Mouse (Mus musculus): Measurements from ENCODE around the gene Atp2c2. TPM values are rescaled to one million over a fixed set of nuclear protein-coding genes. Genes with fewer than 3 reads are reported as not detected.

Atp2c2 gene
- total and polyA plus RNA-seq, 3 experiments = 0.07 to 0.59 TPM; not detected in 1

GRCm38 (mm10) chr8:119798965-119799264 lies 99.1 kb downstream of the Atp2c2 start:
- Histone ChIP-seq H3K79me2 (replicated peaks; ENCODE audit: control insufficient read depth, insufficient read depth, low read length) (no peaks in the 10 kb centered on the region), H3K4me1 (ENCODE audit: control insufficient read depth, insufficient read depth, low read length) (no peaks in the 10 kb centered on the region; the same call in 1 of the 2 replicates), H3K4me3 (no peak overlapping the region), H3K27ac (peak overlapping the region; percentile 26), H3K36me3 (ENCODE audit: control insufficient read depth, insufficient read depth, low read length) (no peaks in the 10 kb centered on the region), H3K27me3 (ENCODE audit: control insufficient read depth, insufficient read depth, low read length) (no peaks in the 10 kb centered on the region), H3K9ac (ENCODE audit: low read depth, low read length) (no peak overlapping the region)
- intact Hi-C loops (cut with DNase I) = no loop called here
- TF ChIP-seq EP300 (IDR thresholded peaks at IDR 0.05; ENCODE audit: insufficient read depth, low read depth, low read length) (no peak), POLR2A (IDR thresholded peaks at IDR 0.05; ENCODE audit: insufficient read depth, low read depth, low read length) (no peak), CTCF (IDR thresholded peaks at IDR 0.05) (no peak)
- WGBS = 54% methylated on average over 2 of the region's 2 CpGs
- DNase-seq = peak in 1 of 2 experiments; percentile 51

DNA sequence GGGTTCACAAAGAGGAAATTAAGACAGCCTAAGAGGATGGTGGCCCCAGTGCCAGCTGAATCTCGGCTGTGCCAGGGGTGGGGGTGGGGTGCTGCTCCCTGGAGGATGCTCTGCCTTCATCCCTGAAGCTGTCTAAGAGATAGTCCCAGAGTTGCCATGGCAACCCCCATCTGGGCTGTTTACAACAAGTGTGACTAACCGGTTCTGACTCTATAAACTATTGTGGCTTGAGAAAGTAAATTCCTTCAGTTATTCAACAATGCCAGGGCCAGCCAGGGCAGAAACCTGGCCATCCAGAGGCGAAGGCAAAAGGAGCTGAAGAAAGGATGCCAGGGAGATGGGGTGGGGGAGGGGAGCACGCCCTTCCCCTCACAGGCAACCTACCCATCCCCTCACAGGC lies 101.4 kb downstream of the Atp2c2 start:
- H3K79me2 ChIP-seq (replicated peaks; ENCODE audit: control insufficient read depth, insufficient read depth, low read length) = no peaks in the 10 kb centered on the region

GRCm38 (mm10) chr8:119802592-119802991 lies 102.8 kb downstream of the Atp2c2 start:
- H3K4me1 ChIP-seq (ENCODE audit: control insufficient read depth, insufficient read depth, low read length) = no peaks in the 10 kb centered on the region; the same call in 1 of the 2 replicates
- no peaks in the 10 kb centered on the region for H3K36me3 ChIP-seq (ENCODE audit: control insufficient read depth, insufficient read depth, low read length)
- H3K79me2 ChIP-seq (replicated peaks; ENCODE audit: control insufficient read depth, insufficient read depth, low read length) = no peaks in the 10 kb centered on the region
- no peak overlapping the region for H3K4me3 ChIP-seq
- no peaks in the 10 kb centered on the region for H3K27me3 ChIP-seq (ENCODE audit: control insufficient read depth, insufficient read depth, low read length)
- no peak for DNase-seq
- H3K27ac ChIP-seq = no peak overlapping the region
- intact Hi-C loops (cut with DNase I) = no loop called here
- WGBS = 96% methylated on average over 1 of the region's 1 CpGs
- H3K9ac ChIP-seq (ENCODE audit: low read depth, low read length) = no peak overlapping the region
- TF ChIP-seq EP300 (IDR thresholded peaks at IDR 0.05; ENCODE audit: insufficient read depth, low read depth, low read length) (no peak), CTCF (IDR thresholded peaks at IDR 0.05) (peak; percentile 61)

More for the DNA sequence above, 101.4 kb downstream of the Atp2c2 start:
- 29% methylated on average over 4 of the region's 4 CpGs for WGBS
- TF ChIP-seq POLR2A (IDR thresholded peaks at IDR 0.05; ENCODE audit: insufficient read depth, low read depth, low read length) (no peak), EP300 (IDR thresholded peaks at IDR 0.05; ENCODE audit: insufficient read depth, low read depth, low read length) (no peak), CTCF (IDR thresholded peaks at IDR 0.05) (no peak)
- no peaks in the 10 kb centered on the region for H3K27me3 ChIP-seq (ENCODE audit: control insufficient read depth, insufficient read depth, low read length)
- H3K27ac ChIP-seq = no peak overlapping the region
- H3K36me3 ChIP-seq (ENCODE audit: control insufficient read depth, insufficient read depth, low read length) = no peaks in the 10 kb centered on the region
- no peaks in the 10 kb centered on the region; the same call in 1 of the 2 replicates for H3K4me1 ChIP-seq (ENCODE audit: control insufficient read depth, insufficient read depth, low read length)
- H3K4me3 ChIP-seq = no peak overlapping the region
- no peak overlapping the region for H3K9ac ChIP-seq (ENCODE audit: low read depth, low read length)
- DNase-seq = no peak
- intact Hi-C loops (cut with DNase I) = no loop called here

- WGBS = 71% methylated on average over 8 of the region's 8 CpGs
- no peak overlapping the region for H3K27ac ChIP-seq
- TF ChIP-seq POLR2A (IDR thresholded peaks at IDR 0.05; ENCODE audit: insufficient read depth, low read depth, low read length) (no peak), EP300 (IDR thresholded peaks at IDR 0.05; ENCODE audit: insufficient read depth, low read depth, low read length) (no peak), CTCF (IDR thresholded peaks at IDR 0.05) (no peak)
- H3K79me2 ChIP-seq (replicated peaks; ENCODE audit: control insufficient read depth, insufficient read depth, low read length) = no peaks in the 10 kb centered on the region
- intact Hi-C loops (cut with DNase I) = no loop called here
- H3K27me3 ChIP-seq (ENCODE audit: control insufficient read depth, insufficient read depth, low read length) = no peaks in the 10 kb centered on the region
- H3K36me3 ChIP-seq (ENCODE audit: control insufficient read depth, insufficient read depth, low read length) = no peaks in the 10 kb centered on the region
- H3K9ac ChIP-seq (ENCODE audit: low read depth, low read length) = no peak overlapping the region
- H3K4me3 ChIP-seq = no peak overlapping the region
- DNase-seq = no peak
- H3K4me1 ChIP-seq (ENCODE audit: control insufficient read depth, insufficient read depth, low read length) = no peaks in the 10 kb centered on the region
These were observed 105.5 kb downstream of the Atp2c2 start for GRCm38 (mm10) chr8:119805275-119805674.

- no peak overlapping the region for H3K9ac ChIP-seq (ENCODE audit: low read depth, low read length)
- no peak for TF ChIP-seq POLR2A (IDR thresholded peaks at IDR 0.05; ENCODE audit: insufficient read depth, low read depth, low read length)
- no peak for TF ChIP-seq EP300 (IDR thresholded peaks at IDR 0.05; ENCODE audit: insufficient read depth, low read depth, low read length)
- no peak for TF ChIP-seq CTCF (IDR thresholded peaks at IDR 0.05)
- H3K27ac ChIP-seq = no peak overlapping the region
- intact Hi-C loops (cut with DNase I) = no loop called here
- no peaks in the 10 kb centered on the region for H3K27me3 ChIP-seq (ENCODE audit: control insufficient read depth, insufficient read depth, low read length)
- no peaks in the 10 kb centered on the region for H3K4me1 ChIP-seq (ENCODE audit: control insufficient read depth, insufficient read depth, low read length)
- H3K79me2 ChIP-seq (replicated peaks; ENCODE audit: control insufficient read depth, insufficient read depth, low read length) = no peaks in the 10 kb centered on the region
- no peak for DNase-seq
- H3K36me3 ChIP-seq (ENCODE audit: control insufficient read depth, insufficient read depth, low read length) = no peaks in the 10 kb centered on the region
- H3K4me3 ChIP-seq = no peak overlapping the region
- WGBS = 39% methylated on average over 14 of the region's 14 CpGs
These were observed 106.8 kb downstream of the Atp2c2 start for GRCm38 (mm10) chr8:119806422-119807263.

Other genes with a start within 250 kb of the Atp2c2 start
- not detected for gene Slc38a8, start 198.3 kb upstream of the Atp2c2 start, total RNA-seq (2021)
- 0.12 TPM in 1 of 2 replicates, not detected in the other for gene Slc38a8, start 198.3 kb upstream of the Atp2c2 start, polyA plus RNA-seq (2012; rRNA removed)
- gene Mbtps1, start 141.3 kb upstream of the Atp2c2 start, total RNA-seq (2021) = 10 to 100 TPM; 32.6 to 35.4 TPM
- gene Mbtps1, start 141.3 kb upstream of the Atp2c2 start, polyA plus RNA-seq (2012; rRNA removed) = 36.6 and 51.2 TPM in 2 replicates
- 10 to 100 TPM; 17.6 to 20.4 TPM for gene Hsdl1, start 124.8 kb upstream of the Atp2c2 start, total RNA-seq (2021)
- gene Hsdl1, start 124.8 kb upstream of the Atp2c2 start, polyA plus RNA-seq (2012; rRNA removed) = 11.9 and 15.6 TPM in 2 replicates
- gene Dnaaf1, start 124.8 kb upstream of the Atp2c2 start, total RNA-seq (2021) = not detected
- 0.12 and 0.39 TPM in 2 replicates for gene Dnaaf1, start 124.8 kb upstream of the Atp2c2 start, polyA plus RNA-seq (2012; rRNA removed)
- 1 to 10 TPM; 3.6 to 3.7 TPM for gene Taf1c, start 94.8 kb upstream of the Atp2c2 start, total RNA-seq (2021)
- 6.5 and 8.7 TPM in 2 replicates for gene Taf1c, start 94.8 kb upstream of the Atp2c2 start, polyA plus RNA-seq (2012; rRNA removed)
- not detected for gene Adad2, start 87.3 kb upstream of the Atp2c2 start, total RNA-seq (2021)
- gene Adad2, start 87.3 kb upstream of the Atp2c2 start, polyA plus RNA-seq (2012; rRNA removed) = not detected in 2 replicates
- gene Kcng4, start 64.3 kb upstream of the Atp2c2 start, total RNA-seq (2021) = under 1 TPM; 0.05 to 0.23 TPM
- 0.33 and 0.41 TPM in 2 replicates for gene Kcng4, start 64.3 kb upstream of the Atp2c2 start, polyA plus RNA-seq (2012; rRNA removed)
- 10 to 100 TPM; 27.9 to 33.2 TPM for gene Wfdc1, start 33.6 kb upstream of the Atp2c2 start, total RNA-seq (2021)
- 39.0 and 41.4 TPM in 2 replicates for gene Wfdc1, start 33.6 kb upstream of the Atp2c2 start, polyA plus RNA-seq (2012; rRNA removed)
- gene Tldc1, start 78.4 kb downstream of the Atp2c2 start, total RNA-seq (2021) = 10 to 100 TPM; 11.3 TPM
- 14.6 and 15.6 TPM in 2 replicates for gene Tldc1, start 78.4 kb downstream of the Atp2c2 start, polyA plus RNA-seq (2012; rRNA removed)
- gene Cotl1, start 140.5 kb downstream of the Atp2c2 start, total RNA-seq (2021) = 10 to 100 TPM; 17.5 to 20.4 TPM
- gene Cotl1, start 140.5 kb downstream of the Atp2c2 start, polyA plus RNA-seq (2012; rRNA removed) = 16.5 and 23.2 TPM in 2 replicates
- 1 to 10 TPM; 2.6 to 2.7 TPM for gene Klhl36, start 162.3 kb downstream of the Atp2c2 start, total RNA-seq (2021)
- gene Klhl36, start 162.3 kb downstream of the Atp2c2 start, polyA plus RNA-seq (2012; rRNA removed) = 5.7 and 6.0 TPM in 2 replicates
- gene Usp10, start 210.4 kb downstream of the Atp2c2 start, total RNA-seq (2021) = 10 to 100 TPM; 41.9 to 49.8 TPM
- gene Usp10, start 210.4 kb downstream of the Atp2c2 start, polyA plus RNA-seq (2012; rRNA removed) = 51.1 and 58.6 TPM in 2 replicates
- 1 to 10 TPM in 1 of 2 experiments, not detected in 1; 1.8 TPM for gene Gm20388, start 210.8 kb downstream of the Atp2c2 start, total RNA-seq (2021)
- gene Gm20388, start 210.8 kb downstream of the Atp2c2 start, polyA plus RNA-seq (2012; rRNA removed) = 32.3 and 39.0 TPM in 2 replicates

Data from heart, adult 2 months (tissue).